Mouse (Mus musculus) C2C12 (cell line): ENCODE results near the gene 9130409I23Rik. TPM values are rescaled to one million over a fixed set of nuclear protein-coding genes. Genes with fewer than 3 reads are reported as not detected.
"Not testable (repeated sequence)": the region's sequence is repeated elsewhere in the genome, so short reads cannot be mapped to it uniquely, and the experiment has no call there.

Experiments used
- H3K27me3 ChIP-seq: one replicate; pipeline ENCODE4 v1.6.1; 2011; ENCODE audit not compliant: control insufficient read depth, insufficient read depth, insufficient read length
- H3K36me3 ChIP-seq: one replicate; pipeline ENCODE4 v1.6.1; 2011; ENCODE audit not compliant: control insufficient read depth, insufficient read depth
- H3K4me3 ChIP-seq: one replicate; pipeline ENCODE4 v1.5.1; 2011; ENCODE audit warnings: mild to moderate bottlenecking, control low read depth; ENCODE audit not compliant: poor library complexity, insufficient read depth, severe bottlenecking
- H3K79me2 ChIP-seq: one replicate; pipeline ENCODE4 v1.6.1; 2011; ENCODE audit not compliant: control insufficient read depth, insufficient read depth
- H3K79me3 ChIP-seq: one replicate; pipeline ENCODE4 v1.6.1; 2011; ENCODE audit warnings: low read depth, control low read depth
- H3ac ChIP-seq: one replicate; pipeline ENCODE3; 2011; ENCODE audit warnings: low read depth; ENCODE audit not compliant: control insufficient read depth, insufficient read length
- CEBPB ChIP-seq: IDR thresholded peaks from one replicate; pipeline ENCODE4 v1.6.1; 2011; ENCODE audit warnings: low read depth, mild to moderate bottlenecking, control low read depth, moderate library complexity
- CTCF ChIP-seq: IDR thresholded peaks from one replicate; pipeline ENCODE4 v1.5.1; 2011; ENCODE audit not compliant: control insufficient read depth, insufficient read depth, insufficient read length
- FOSL1 ChIP-seq: IDR thresholded peaks from one replicate; pipeline ENCODE4 v1.8.0; 2011; ENCODE audit warnings: mild to moderate bottlenecking, low read length; ENCODE audit not compliant: poor library complexity, insufficient read depth, severe bottlenecking
- MAX ChIP-seq: IDR thresholded peaks from one replicate; pipeline ENCODE4 v1.6.1; 2011; ENCODE audit warnings: mild to moderate bottlenecking, control low read depth
- MYOD1 ChIP-seq: IDR thresholded peaks from one replicate; pipeline ENCODE4 v1.6.1; 2011; ENCODE audit warnings: low read depth; ENCODE audit not compliant: control insufficient read depth, insufficient read length
- MYOG ChIP-seq: IDR thresholded peaks from one replicate; pipeline ENCODE4 v1.6.1; 2011; ENCODE audit not compliant: control insufficient read depth, insufficient read length; ENCODE audit errors: extremely low read depth
- USF1 ChIP-seq: IDR thresholded peaks from one replicate; pipeline ENCODE4 v1.6.1; 2011; ENCODE audit warnings: low read depth, mild to moderate bottlenecking, control low read depth, moderate library complexity
- polyA plus RNA-seq: library from polyadenylated mRNA; unstranded; fragments of >200 nt; fragmentation: generic; extraction: Trizol; gene quantifications from one replicate; pipeline ENCODE4 v1.2.1, GENCODE M21; 2012; ENCODE audit warnings: missing spikeins

9130409I23Rik gene
- polyA plus RNA-seq, 1 experiment, result not detected

GRCm38 (mm10) chr1:181017890-181018420 lies 33.1 kb upstream of the 9130409I23Rik start:
- Histone ChIP-seq H3K4me3 (no peak overlapping the region), H3K79me3 (peaks cover 2% of the 10 kb centered on the region), H3K36me3 (peaks cover 12% of the 10 kb centered on the region), H3K27me3 (peaks cover 1% of the 10 kb centered on the region), H3ac (no peak overlapping the region), H3K79me2 (peaks cover 22% of the 10 kb centered on the region)
- TF ChIP-seq CTCF (no peak), USF1 (no peak), CEBPB (no peak), FOSL1 (no peak), MAX (no peak), MYOG (no peak), MYOD1 (no peak)

- H3K36me3 ChIP-seq, result no peaks in the 10 kb centered on the region
- H3K79me2 ChIP-seq, result no peaks in the 10 kb centered on the region
- H3K27me3 ChIP-seq, result peaks cover 8% of the 10 kb centered on the region
- H3ac ChIP-seq, result no peak within 1 kb of the TSS
- TF ChIP-seq MAX (no peak), USF1 (no peak), MYOG (no peak), MYOD1 (no peak), FOSL1 (no peak), CEBPB (no peak), CTCF (no peak)
- H3K79me3 ChIP-seq, result no peaks in the 10 kb centered on the region
- H3K4me3 ChIP-seq, result no peak within 1 kb of the TSS
Observed at GRCm38 (mm10) chr1:181020756-181021487, 30.1 kb upstream of the 9130409I23Rik start, which contains the start of gene Ephx1. Gene Ephx1, minus strand, starts transcription at chr1:181020904.

GRCm38 (mm10) chr1:181021488-181021865 lies 29.6 kb upstream of the 9130409I23Rik start:
- Histone ChIP-seq H3K27me3 (peaks cover 8% of the 10 kb centered on the region), H3K79me2 (no peaks in the 10 kb centered on the region), H3K79me3 (no peaks in the 10 kb centered on the region), H3K36me3 (no peaks in the 10 kb centered on the region), H3ac (no peak overlapping the region), H3K4me3 (no peak overlapping the region)
- TF ChIP-seq CTCF (no peak), USF1 (no peak), CEBPB (no peak), MYOG (no peak), MAX (no peak), MYOD1 (no peak), FOSL1 (no peak)

GRCm38 (mm10) chr1:181022265-181022664 lies 28.8 kb upstream of the 9130409I23Rik start:
- H3K79me3 ChIP-seq, result no peaks in the 10 kb centered on the region
- H3K36me3 ChIP-seq, result no peaks in the 10 kb centered on the region
- H3K27me3 ChIP-seq, result peaks cover 8% of the 10 kb centered on the region
- H3K4me3 ChIP-seq, result no peak overlapping the region
- no peak overlapping the region for H3ac ChIP-seq
- H3K79me2 ChIP-seq, result no peaks in the 10 kb centered on the region
- TF ChIP-seq MYOG, result no peak
- TF ChIP-seq CTCF, result peak; percentile 51

GRCm38 (mm10) chr1:181035015-181035778 lies 15.8 kb upstream of the 9130409I23Rik start:
- H3K79me3 ChIP-seq, H3K27me3 ChIP-seq, H3K36me3 ChIP-seq, H3K4me3 ChIP-seq, H3ac ChIP-seq, H3K79me2 ChIP-seq: not testable (repeated sequence)

- no peaks in the 10 kb centered on the region for H3K79me2 ChIP-seq
- H3K27me3 ChIP-seq, result no peaks in the 10 kb centered on the region
- no peak overlapping the region for H3ac ChIP-seq
- no peak overlapping the region for H3K4me3 ChIP-seq
- TF ChIP-seq CTCF, result no peak
- TF ChIP-seq CEBPB, result no peak
- TF ChIP-seq MAX, result no peak
- H3K36me3 ChIP-seq, result no peaks in the 10 kb centered on the region
- no peaks in the 10 kb centered on the region for H3K79me3 ChIP-seq
Observed at GRCm38 (mm10) chr1:181037623-181038022, 13.4 kb upstream of the 9130409I23Rik start.
